Mouse (Mus musculus): ENCODE results near the gene Dlg4. TPM values are rescaled to one million over a fixed set of nuclear protein-coding genes. Genes with fewer than 3 reads are reported as not detected.

The Dlg4 gene
- 4.8 and 5.1 TPM in 2 replicates for polyA plus RNA-seq (2015; fragmentation: Nextera tagmentation; extraction: Ambion mirVana)

- no peak for ATAC-seq (replicated peaks; ENCODE audit: insufficient number of reproducible peaks, insufficient read depth, low FRiP score, low read depth)
- H3K4me3 ChIP-seq = peak within 1 kb of the TSS; percentile 61
- H3K27me3 ChIP-seq = no peaks in the 10 kb centered on the region
- WGBS = 65% methylated on average over 3 of the region's 3 CpGs
- peaks cover 24% of the 10 kb centered on the region for H3K36me3 ChIP-seq
- H3K4me2 ChIP-seq = peak within 1 kb of the TSS; percentile 95
- H3K9ac ChIP-seq = peak within 1 kb of the TSS; percentile 19; the same call in 1 of the 2 replicates
- H3K4me1 ChIP-seq (replicated peaks) = peaks cover 58% of the 10 kb centered on the region
- peak within 1 kb of the TSS; percentile 46; the same call in 1 of the 2 replicates for H3K27ac ChIP-seq
- no peaks in the 10 kb centered on the region for H3K9me3 ChIP-seq (replicated peaks)
These were observed at the start of gene Dlg4 for GRCm38 (mm10) chr11:70016669-70017068. Gene Dlg4 (plus strand): TSS chr11:70016942.

GRCm38 (mm10) chr11:69968793-69969192 is 47.9 kb upstream of the Dlg4 start:
- no peak overlapping the region for H3K4me2 ChIP-seq
- H3K9me3 ChIP-seq (replicated peaks) = no peaks in the 10 kb centered on the region
- no peak overlapping the region for H3K9ac ChIP-seq
- peaks cover 40% of the 10 kb centered on the region for H3K36me3 ChIP-seq
- no peak overlapping the region for H3K4me3 ChIP-seq
- H3K27ac ChIP-seq = no peak overlapping the region
- peaks cover 20% of the 10 kb centered on the region for H3K4me1 ChIP-seq (replicated peaks)
- peaks cover 42% of the 10 kb centered on the region for H3K27me3 ChIP-seq
- ATAC-seq (replicated peaks; ENCODE audit: insufficient number of reproducible peaks, insufficient read depth, low FRiP score, low read depth) = no peak
- 77% methylated on average over 4 of the region's 4 CpGs for WGBS

- no peak for ATAC-seq (replicated peaks; ENCODE audit: insufficient number of reproducible peaks, insufficient read depth, low FRiP score, low read depth)
- Histone ChIP-seq H3K4me3 (no peak overlapping the region), H3K9me3 (replicated peaks) (no peaks in the 10 kb centered on the region), H3K27me3 (peaks cover 28% of the 10 kb centered on the region), H3K27ac (no peak overlapping the region), H3K4me2 (no peak overlapping the region), H3K36me3 (peaks cover 54% of the 10 kb centered on the region), H3K4me1 (replicated peaks) (peaks cover 16% of the 10 kb centered on the region), H3K9ac (no peak overlapping the region)
- WGBS = 79% methylated on average over 6 of the region's 6 CpGs
These were observed 46.5 kb upstream of the Dlg4 start for GRCm38 (mm10) chr11:69970222-69970621.

GRCm38 (mm10) chr11:69970775-69971174 is 46.0 kb upstream of the Dlg4 start:
- Histone ChIP-seq H3K36me3 (peaks cover 58% of the 10 kb centered on the region), H3K27ac (no peak overlapping the region), H3K9ac (no peak overlapping the region), H3K9me3 (replicated peaks) (no peaks in the 10 kb centered on the region), H3K27me3 (peaks cover 22% of the 10 kb centered on the region), H3K4me1 (replicated peaks) (peaks cover 12% of the 10 kb centered on the region), H3K4me2 (no peak overlapping the region), H3K4me3 (no peak overlapping the region)
- ATAC-seq (replicated peaks; ENCODE audit: insufficient number of reproducible peaks, insufficient read depth, low FRiP score, low read depth) = no peak
- 77% methylated on average over 3 of the region's 3 CpGs for WGBS

GRCm38 (mm10) chr11:69974907-69975306 is 41.8 kb upstream of the Dlg4 start:
- no peak overlapping the region for H3K27ac ChIP-seq
- H3K4me1 ChIP-seq (replicated peaks) = peaks cover 11% of the 10 kb centered on the region
- WGBS = 89% methylated on average over 2 of the region's 2 CpGs
- H3K27me3 ChIP-seq = no peaks in the 10 kb centered on the region
- H3K4me2 ChIP-seq = no peak overlapping the region
- no peak overlapping the region for H3K9ac ChIP-seq
- ATAC-seq (replicated peaks; ENCODE audit: insufficient number of reproducible peaks, insufficient read depth, low FRiP score, low read depth) = no peak
- no peaks in the 10 kb centered on the region for H3K9me3 ChIP-seq (replicated peaks)
- H3K36me3 ChIP-seq = peaks cover 60% of the 10 kb centered on the region
- H3K4me3 ChIP-seq = no peak overlapping the region

- no peaks in the 10 kb centered on the region for H3K27me3 ChIP-seq
- H3K36me3 ChIP-seq = peaks cover 56% of the 10 kb centered on the region
- 51% methylated on average over 4 of the region's 4 CpGs for WGBS
- no peak overlapping the region for H3K27ac ChIP-seq
- no peaks in the 10 kb centered on the region for H3K9me3 ChIP-seq (replicated peaks)
- no peak overlapping the region for H3K4me3 ChIP-seq
- H3K9ac ChIP-seq = no peak overlapping the region
- ATAC-seq (replicated peaks; ENCODE audit: insufficient number of reproducible peaks, insufficient read depth, low FRiP score, low read depth) = no peak
- H3K4me1 ChIP-seq (replicated peaks) = peaks cover 11% of the 10 kb centered on the region
- H3K4me2 ChIP-seq = no peak overlapping the region
These were observed 40.5 kb upstream of the Dlg4 start for GRCm38 (mm10) chr11:69976271-69976670.

GRCm38 (mm10) chr11:69979827-69980195 is 36.9 kb upstream of the Dlg4 start:
- H3K9ac ChIP-seq = peak overlapping the region; percentile 85
- peak overlapping the region; percentile 100 for H3K27ac ChIP-seq
- no peaks in the 10 kb centered on the region for H3K9me3 ChIP-seq (replicated peaks)
- H3K36me3 ChIP-seq = peaks cover 36% of the 10 kb centered on the region
- WGBS = 2% methylated on average over 16 of the region's 16 CpGs
- H3K4me2 ChIP-seq = peak overlapping the region; percentile 89
- H3K27me3 ChIP-seq = no peaks in the 10 kb centered on the region
- H3K4me1 ChIP-seq (replicated peaks) = peaks cover 31% of the 10 kb centered on the region
- peak overlapping the region; percentile 98 for H3K4me3 ChIP-seq
- no peak for ATAC-seq (replicated peaks; ENCODE audit: insufficient number of reproducible peaks, insufficient read depth, low FRiP score, low read depth)

- peak overlapping the region; percentile 100 for H3K27ac ChIP-seq
- no peaks in the 10 kb centered on the region for H3K9me3 ChIP-seq (replicated peaks)
- H3K9ac ChIP-seq = peak overlapping the region; percentile 100
- H3K4me1 ChIP-seq (replicated peaks) = peaks cover 31% of the 10 kb centered on the region
- under 1% methylated on average over 59 of the region's 60 CpGs for WGBS
- peak overlapping the region; percentile 89 for H3K4me2 ChIP-seq
- no peaks in the 10 kb centered on the region for H3K27me3 ChIP-seq
- ATAC-seq (replicated peaks; ENCODE audit: insufficient number of reproducible peaks, insufficient read depth, low FRiP score, low read depth) = peak; percentile 97
- H3K4me3 ChIP-seq = peak overlapping the region; percentile 98
- peaks cover 36% of the 10 kb centered on the region for H3K36me3 ChIP-seq
These were observed 36.3 kb upstream of the Dlg4 start for GRCm38 (mm10) chr11:69980196-69981140.

- Histone ChIP-seq H3K4me1 (replicated peaks) (peaks cover 31% of the 10 kb centered on the region), H3K27me3 (no peaks in the 10 kb centered on the region), H3K27ac (peak within 1 kb of the TSS; percentile 100), H3K9ac (peak within 1 kb of the TSS; percentile 100), H3K36me3 (peaks cover 36% of the 10 kb centered on the region), H3K9me3 (replicated peaks) (no peaks in the 10 kb centered on the region), H3K4me3 (peak within 1 kb of the TSS; percentile 98), H3K4me2 (peak within 1 kb of the TSS; percentile 89)
- WGBS = under 1% methylated on average over 40 of the region's 43 CpGs
- ATAC-seq (replicated peaks; ENCODE audit: insufficient number of reproducible peaks, insufficient read depth, low FRiP score, low read depth) = no peak
These were observed 35.5 kb upstream of the Dlg4 start, which contains the start of gene Ctdnep1 for GRCm38 (mm10) chr11:69981141-69981762. Gene Ctdnep1 (plus strand): TSS chr11:69981156.

GRCm38 (mm10) chr11:69982225-69982624 is 34.5 kb upstream of the Dlg4 start, which contains the start of gene Elp5:
Gene Elp5 (minus strand): TSS chr11:69982517.
- 44% methylated on average over 8 of the region's 8 CpGs for WGBS

GRCm38 (mm10) chr11:69982877-69983276 is 33.9 kb upstream of the Dlg4 start:
- ATAC-seq (replicated peaks; ENCODE audit: insufficient number of reproducible peaks, insufficient read depth, low FRiP score, low read depth) = no peak
- Histone ChIP-seq H3K36me3 (peaks cover 46% of the 10 kb centered on the region), H3K4me2 (peak overlapping the region; percentile 89), H3K4me1 (replicated peaks) (peaks cover 31% of the 10 kb centered on the region), H3K27ac (peak overlapping the region; percentile 100), H3K4me3 (peak overlapping the region; percentile 98), H3K9me3 (replicated peaks) (no peaks in the 10 kb centered on the region), H3K9ac (peak overlapping the region; percentile 100), H3K27me3 (no peaks in the 10 kb centered on the region)
- 14% methylated on average over 5 of the region's 5 CpGs for WGBS

More at GRCm38 (mm10) chr11:69982225-69982624, 34.5 kb upstream of the Dlg4 start, which contains the start of gene Elp5:
- Histone ChIP-seq H3K27ac (peak within 1 kb of the TSS; percentile 100), H3K9me3 (replicated peaks) (no peaks in the 10 kb centered on the region), H3K4me1 (replicated peaks) (peaks cover 31% of the 10 kb centered on the region), H3K9ac (peak within 1 kb of the TSS; percentile 100), H3K27me3 (no peaks in the 10 kb centered on the region), H3K4me2 (peak within 1 kb of the TSS; percentile 89), H3K36me3 (peaks cover 43% of the 10 kb centered on the region), H3K4me3 (peak within 1 kb of the TSS; percentile 98)
- no peak for ATAC-seq (replicated peaks; ENCODE audit: insufficient number of reproducible peaks, insufficient read depth, low FRiP score, low read depth)

Measured in heart, embryonic 15.5 days (tissue).